Mouse (Mus musculus) brown adipose tissue, adult 24 weeks (tissue): ENCODE measurements around the gene 2010109A12Rik. TPM values are rescaled to one million over a fixed set of nuclear protein-coding genes. Genes with fewer than 3 reads are reported as not detected.

ENCODE experiments used
- H3K27ac ChIP-seq: fragments of 200-500 bp; replicated peaks from 2 replicates; pipeline ENCODE4 v1.5.1; 2012; ENCODE audit warnings: low read depth, mild to moderate bottlenecking, low read length
- H3K4me1 ChIP-seq: fragments of 200-500 bp; 2 replicates; pipeline ENCODE4 v1.6.1; 2012; ENCODE audit warnings: low read length, mixed read lengths; ENCODE audit not compliant: control insufficient read depth, insufficient read depth, insufficient read length
- H3K4me3 ChIP-seq: fragments of 200-500 bp; 2 replicates; pipeline ENCODE4 v1.5.1; 2012; ENCODE audit warnings: low read depth, mild to moderate bottlenecking, low read length, moderate library complexity; ENCODE audit not compliant: insufficient read depth
- polyA plus RNA-seq: library from polyadenylated mRNA; stranded (reverse); fragments of >200 nt; gene quantifications from 2 replicates; pipeline ENCODE4 v1.2.4, GENCODE M21; 2012; ENCODE audit not compliant: missing spikeins, insufficient read depth, insufficient read length

2010109A12Rik gene
- polyA plus RNA-seq, 1 experiment: 4.9 TPM

DNA sequence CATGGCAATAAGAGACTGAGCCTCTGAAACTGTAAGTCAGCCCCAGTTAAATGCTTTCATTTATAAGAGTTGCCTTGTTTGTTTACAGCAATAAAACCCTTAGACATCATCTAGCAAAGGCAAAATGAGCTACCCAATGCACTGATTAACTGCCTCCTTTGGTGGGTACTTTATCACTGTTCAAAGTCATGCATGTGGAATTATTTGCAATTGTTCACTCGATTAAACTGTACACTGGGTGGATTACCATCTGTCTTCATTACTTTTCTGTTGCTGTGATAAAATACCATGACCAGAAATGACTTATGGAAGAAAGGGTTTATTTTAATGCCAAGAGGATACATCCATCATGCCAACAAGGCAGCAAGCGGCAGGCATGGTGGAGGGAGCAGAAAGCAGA lies 39.0 kb downstream of the 2010109A12Rik start:
- no peak overlapping the region for H3K27ac ChIP-seq
- H3K4me3 ChIP-seq: no peak overlapping the region
- no peaks in the 10 kb centered on the region for H3K4me1 ChIP-seq

- Histone ChIP-seq H3K4me3 (no peak overlapping the region), H3K27ac (no peak overlapping the region), H3K4me1 (no peaks in the 10 kb centered on the region)
These were observed 43.7 kb downstream of the 2010109A12Rik start for GRCm38 (mm10) chr5:93249940-93250578.

DNA sequence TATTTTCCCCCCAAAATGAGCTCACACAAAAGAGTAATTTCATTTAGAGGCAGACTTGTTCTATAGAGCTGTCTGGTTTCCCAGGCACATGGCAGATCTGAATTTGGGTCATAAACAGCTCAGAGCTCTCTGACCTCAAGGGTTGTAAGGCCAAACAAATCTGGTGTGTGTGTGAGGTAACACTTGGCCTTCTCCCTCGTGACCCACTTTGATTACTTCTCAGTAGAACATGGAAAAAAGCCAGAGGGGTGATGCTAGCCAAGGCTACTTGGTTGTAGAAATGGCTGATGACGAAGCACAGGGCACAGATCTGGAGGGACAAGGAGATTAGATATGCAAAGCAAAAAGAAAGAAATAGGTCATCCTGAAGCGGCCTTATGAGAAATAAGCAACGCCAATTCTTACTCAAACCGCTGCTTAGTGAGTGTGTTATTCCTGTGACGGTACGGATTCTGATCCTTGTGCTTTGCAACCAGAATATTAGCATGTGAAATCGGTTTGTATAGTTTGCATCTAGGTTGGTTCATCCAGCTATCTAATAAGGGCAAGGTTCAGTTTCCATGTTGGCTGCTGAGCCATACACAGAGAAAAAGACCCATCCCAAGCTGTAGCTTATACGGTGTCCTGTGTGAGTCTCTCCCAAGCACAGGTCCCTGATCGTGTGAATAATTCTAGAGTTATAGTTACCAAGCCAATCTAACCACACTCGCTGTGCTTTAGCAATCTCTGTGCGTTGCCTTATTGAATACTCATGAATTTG lies 44.9 kb downstream of the 2010109A12Rik start:
- no peak overlapping the region for H3K4me3 ChIP-seq
- no peaks in the 10 kb centered on the region for H3K4me1 ChIP-seq
- H3K27ac ChIP-seq: 0 out of 2 replicates have a peak overlapping the region, but pooled peaks have one; percentile 1

GRCm38 (mm10) chr5:93255759-93256265 lies 49.5 kb downstream of the 2010109A12Rik start:
- Histone ChIP-seq H3K4me1 (no peaks in the 10 kb centered on the region), H3K27ac (no peak overlapping the region), H3K4me3 (no peak overlapping the region)

GRCm38 (mm10) chr5:93256820-93257405 lies 50.6 kb downstream of the 2010109A12Rik start:
- no peaks in the 10 kb centered on the region for H3K4me1 ChIP-seq
- no peak overlapping the region for H3K27ac ChIP-seq
- no peak overlapping the region for H3K4me3 ChIP-seq

- H3K4me3 ChIP-seq: no peak overlapping the region
- H3K27ac ChIP-seq: no peak overlapping the region
- no peaks in the 10 kb centered on the region for H3K4me1 ChIP-seq
These were observed 53.0 kb downstream of the 2010109A12Rik start for GRCm38 (mm10) chr5:93259349-93259748.

DNA sequence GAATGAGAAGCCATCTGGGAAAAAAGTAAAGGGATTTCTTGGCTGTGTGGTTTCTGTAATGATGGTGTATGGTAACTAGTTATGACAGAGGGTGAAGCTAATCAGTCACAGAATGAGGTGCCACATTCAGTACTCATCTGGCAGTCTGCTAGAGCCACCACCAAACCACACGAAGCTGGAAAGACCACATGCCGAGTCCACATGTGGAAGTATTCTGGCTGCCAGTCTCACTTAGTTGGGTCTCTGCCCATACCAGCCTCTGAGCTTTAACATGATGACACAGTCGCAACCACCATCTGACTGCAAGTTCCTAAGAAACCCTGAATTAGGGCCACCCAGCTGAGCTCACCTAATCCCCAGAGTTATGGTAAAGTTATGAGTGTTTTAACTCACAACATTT lies 54.7 kb downstream of the 2010109A12Rik start:
- Histone ChIP-seq H3K4me3 (no peak overlapping the region), H3K27ac (no peak overlapping the region), H3K4me1 (no peaks in the 10 kb centered on the region)

DNA sequence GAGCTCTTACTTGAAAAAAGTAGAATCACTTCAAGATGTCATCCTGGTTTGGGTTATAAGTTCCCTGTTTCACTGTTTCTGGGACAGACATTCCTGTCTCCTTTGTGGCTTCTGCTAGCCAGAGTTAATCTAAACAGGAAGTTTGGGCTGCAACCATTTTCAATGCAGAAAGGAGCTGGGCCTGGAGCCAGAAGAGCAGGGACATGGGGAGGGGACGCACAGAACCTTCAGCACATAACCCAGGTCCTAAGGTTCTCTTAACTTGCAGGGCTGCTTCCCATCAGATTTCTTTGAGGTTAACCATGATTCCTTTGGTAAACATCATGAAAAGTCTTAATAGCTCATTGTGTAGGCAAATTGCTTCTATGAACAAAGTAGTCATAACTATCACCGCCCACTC lies 56.4 kb downstream of the 2010109A12Rik start:
- Histone ChIP-seq H3K27ac (no peak overlapping the region), H3K4me3 (no peak overlapping the region), H3K4me1 (no peaks in the 10 kb centered on the region)

Other genes starting within 250 kb of the 2010109A12Rik start
- gene Sowahb, start 161.5 kb upstream of the 2010109A12Rik start, polyA plus RNA-seq: not detected in 2 replicates
- 16.1 and 17.2 TPM in 2 replicates for gene Sept11, start 113.1 kb upstream of the 2010109A12Rik start, polyA plus RNA-seq
- gene Ccni, start within 50 bp of the 2010109A12Rik start, polyA plus RNA-seq: 180 and 268 TPM in 2 replicates
- 29.9 and 44.3 TPM in 2 replicates for gene Ccng2, start 60.7 kb downstream of the 2010109A12Rik start, polyA plus RNA-seq